Mouse (Mus musculus): ENCODE data around the gene Ccdc97.
A peak's percentile ranks its signal among the peaks of the same experiment; 100 is the strongest.

- TF ChIP-seq CTCF (IDR thresholded peaks at IDR 0.05; ENCODE audit: low read depth) (peak; percentile 59), EP300 (IDR thresholded peaks at IDR 0.05; ENCODE audit: low read depth) (no peak)
These were observed 46.4 kb downstream of the Ccdc97 start for GRCm38 (mm10) chr7:25672442-25672841.

Measured in liver, embryonic 14.5 days (tissue).